Mouse (Mus musculus): Measurements from ENCODE around the gene Cox19. TPM values are rescaled to one million over a fixed set of nuclear protein-coding genes. Genes with fewer than 3 reads are reported as not detected.

The Cox19 gene
- 118 and 121 TPM in 2 replicates for polyA plus RNA-seq (2016; fragmentation: Nextera tagmentation; extraction: Ambion mirVana)

- peaks cover 11% of the 10 kb centered on the region for H3K27me3 ChIP-seq
- peak within 1 kb of the TSS; percentile 40; the same call in 1 of the 2 replicates for H3K9ac ChIP-seq (replicated peaks)
- peak within 1 kb of the TSS; percentile 15; the same call in 1 of the 2 replicates for H3K4me3 ChIP-seq (replicated peaks)
- 48% methylated on average over 5 of the region's 5 CpGs for WGBS
- H3K9me3 ChIP-seq, result no peaks in the 10 kb centered on the region
- H3K4me2 ChIP-seq, result peak within 1 kb of the TSS; percentile 32
- H3K4me1 ChIP-seq (replicated peaks), result peaks cover 25% of the 10 kb centered on the region
- H3K36me3 ChIP-seq, result no peaks in the 10 kb centered on the region
- peak within 1 kb of the TSS; percentile 41; the same call in 1 of the 2 replicates for H3K27ac ChIP-seq
- ATAC-seq (ENCODE audit: insufficient number of reproducible peaks, insufficient read depth, low FRiP score, low TSS enrichment, low read depth), result no peak
These were observed at the start of gene Cox19 for GRCm38 (mm10) chr5:139351134-139351533. TSS of gene Cox19 (minus strand) at chr5:139351418.

- no peaks in the 10 kb centered on the region for H3K9me3 ChIP-seq
- no peak overlapping the region for H3K4me3 ChIP-seq (replicated peaks)
- H3K27me3 ChIP-seq, result no peaks in the 10 kb centered on the region
- no peak overlapping the region for H3K27ac ChIP-seq
- no peak for ATAC-seq (ENCODE audit: insufficient number of reproducible peaks, insufficient read depth, low FRiP score, low TSS enrichment, low read depth)
- no peak overlapping the region for H3K9ac ChIP-seq (replicated peaks)
- WGBS, result 94% methylated on average over 14 of the region's 14 CpGs
- no peak overlapping the region for H3K4me2 ChIP-seq
- no peaks in the 10 kb centered on the region for H3K36me3 ChIP-seq
- peaks cover 7% of the 10 kb centered on the region for H3K4me1 ChIP-seq (replicated peaks)
These were observed 48.8 kb upstream of the Cox19 start for GRCm38 (mm10) chr5:139399991-139400390.

- no peak for ATAC-seq (ENCODE audit: insufficient number of reproducible peaks, insufficient read depth, low FRiP score, low TSS enrichment, low read depth)
- no peak overlapping the region for H3K4me3 ChIP-seq (replicated peaks)
- H3K4me2 ChIP-seq, result no peak overlapping the region
- no peaks in the 10 kb centered on the region for H3K9me3 ChIP-seq
- 77% methylated on average over 5 of the region's 5 CpGs for WGBS
- peak overlapping the region; percentile 13; the same call in 1 of the 2 replicates for H3K27ac ChIP-seq
- peaks cover 15% of the 10 kb centered on the region for H3K4me1 ChIP-seq (replicated peaks)
- H3K9ac ChIP-seq (replicated peaks), result no peak overlapping the region
- no peaks in the 10 kb centered on the region for H3K27me3 ChIP-seq
- no peaks in the 10 kb centered on the region for H3K36me3 ChIP-seq
These were observed 47.6 kb upstream of the Cox19 start for GRCm38 (mm10) chr5:139398786-139399185.

- H3K9ac ChIP-seq (replicated peaks), result no peak overlapping the region
- H3K4me3 ChIP-seq (replicated peaks), result no peak overlapping the region
- no peaks in the 10 kb centered on the region for H3K27me3 ChIP-seq
- 0 out of 2 replicates have a peak, but pooled peaks have one; percentile 40 for ATAC-seq (ENCODE audit: insufficient number of reproducible peaks, insufficient read depth, low FRiP score, low TSS enrichment, low read depth)
- H3K27ac ChIP-seq, result no peak overlapping the region
- WGBS, result 40% methylated on average over 5 of the region's 5 CpGs
- 0 out of 2 replicates have a peak, but pooled peaks cover 2% of the 10 kb centered on the region for H3K36me3 ChIP-seq
- H3K4me1 ChIP-seq (replicated peaks), result peaks cover 15% of the 10 kb centered on the region
- no peaks in the 10 kb centered on the region for H3K9me3 ChIP-seq
- H3K4me2 ChIP-seq, result no peak overlapping the region
These were observed 46.9 kb upstream of the Cox19 start for GRCm38 (mm10) chr5:139397959-139398753.

GRCm38 (mm10) chr5:139397359-139397916 lies 46.2 kb upstream of the Cox19 start:
- Histone ChIP-seq H3K27me3 (no peaks in the 10 kb centered on the region), H3K4me3 (replicated peaks) (no peak overlapping the region), H3K4me2 (no peak overlapping the region), H3K36me3 (peaks cover 9% of the 10 kb centered on the region; the same call in 1 of the 2 replicates), H3K4me1 (replicated peaks) (peaks cover 15% of the 10 kb centered on the region), H3K27ac (no peak overlapping the region), H3K9ac (replicated peaks) (no peak overlapping the region), H3K9me3 (no peaks in the 10 kb centered on the region)
- no peak for ATAC-seq (ENCODE audit: insufficient number of reproducible peaks, insufficient read depth, low FRiP score, low TSS enrichment, low read depth)
- 92% methylated on average over 4 of the region's 4 CpGs for WGBS

- H3K27me3 ChIP-seq, result no peaks in the 10 kb centered on the region
- no peaks in the 10 kb centered on the region for H3K9me3 ChIP-seq
- H3K36me3 ChIP-seq, result peaks cover 9% of the 10 kb centered on the region; the same call in 1 of the 2 replicates
- WGBS, result 89% methylated on average over 4 of the region's 4 CpGs
- no peak overlapping the region for H3K27ac ChIP-seq
- H3K4me2 ChIP-seq, result no peak overlapping the region
- no peak for ATAC-seq (ENCODE audit: insufficient number of reproducible peaks, insufficient read depth, low FRiP score, low TSS enrichment, low read depth)
- peaks cover 23% of the 10 kb centered on the region for H3K4me1 ChIP-seq (replicated peaks)
- no peak overlapping the region for H3K9ac ChIP-seq (replicated peaks)
- no peak overlapping the region for H3K4me3 ChIP-seq (replicated peaks)
These were observed 44.3 kb upstream of the Cox19 start for GRCm38 (mm10) chr5:139395528-139395927.

- Histone ChIP-seq H3K9me3 (no peaks in the 10 kb centered on the region), H3K4me2 (no peak overlapping the region), H3K36me3 (peaks cover 9% of the 10 kb centered on the region; the same call in 1 of the 2 replicates), H3K4me1 (replicated peaks) (peaks cover 33% of the 10 kb centered on the region), H3K27ac (no peak overlapping the region), H3K9ac (replicated peaks) (no peak overlapping the region), H3K27me3 (no peaks in the 10 kb centered on the region), H3K4me3 (replicated peaks) (no peak overlapping the region)
- ATAC-seq (ENCODE audit: insufficient number of reproducible peaks, insufficient read depth, low FRiP score, low TSS enrichment, low read depth), result no peak
- WGBS, result 60% methylated on average over 7 of the region's 7 CpGs
These were observed 43.2 kb upstream of the Cox19 start for GRCm38 (mm10) chr5:139394399-139394798.

GRCm38 (mm10) chr5:139393197-139393588 lies 42.0 kb upstream of the Cox19 start:
- no peak overlapping the region for H3K4me2 ChIP-seq

GRCm38 (mm10) chr5:139392219-139393196 lies 41.3 kb upstream of the Cox19 start:
- Histone ChIP-seq H3K9me3 (no peaks in the 10 kb centered on the region), H3K4me1 (replicated peaks) (peaks cover 52% of the 10 kb centered on the region), H3K27me3 (no peaks in the 10 kb centered on the region), H3K36me3 (peaks cover 9% of the 10 kb centered on the region; the same call in 1 of the 2 replicates), H3K9ac (replicated peaks) (no peak overlapping the region), H3K4me3 (replicated peaks) (no peak overlapping the region), H3K4me2 (no peak overlapping the region), H3K27ac (0 out of 2 replicates have a peak overlapping the region, but pooled peaks have one; percentile 12)
- no peak for ATAC-seq (ENCODE audit: insufficient number of reproducible peaks, insufficient read depth, low FRiP score, low TSS enrichment, low read depth)
- 92% methylated on average over 37 of the region's 37 CpGs for WGBS

More at GRCm38 (mm10) chr5:139393197-139393588, 42.0 kb upstream of the Cox19 start:
- peaks cover 9% of the 10 kb centered on the region; the same call in 1 of the 2 replicates for H3K36me3 ChIP-seq
- no peak overlapping the region for H3K27ac ChIP-seq
- 88% methylated on average over 16 of the region's 16 CpGs for WGBS
- H3K4me1 ChIP-seq (replicated peaks), result peaks cover 45% of the 10 kb centered on the region
- no peaks in the 10 kb centered on the region for H3K9me3 ChIP-seq
- no peaks in the 10 kb centered on the region for H3K27me3 ChIP-seq
- no peak for ATAC-seq (ENCODE audit: insufficient number of reproducible peaks, insufficient read depth, low FRiP score, low TSS enrichment, low read depth)
- no peak overlapping the region for H3K4me3 ChIP-seq (replicated peaks)
- H3K9ac ChIP-seq (replicated peaks), result no peak overlapping the region

GRCm38 (mm10) chr5:139391309-139391990 lies 40.2 kb upstream of the Cox19 start:
- 0 out of 2 replicates have a peak overlapping the region, but pooled peaks have one; percentile 4 for H3K9ac ChIP-seq (replicated peaks)
- peaks cover 60% of the 10 kb centered on the region for H3K4me1 ChIP-seq (replicated peaks)
- H3K36me3 ChIP-seq, result peaks cover 9% of the 10 kb centered on the region; the same call in 1 of the 2 replicates
- H3K27ac ChIP-seq, result peak overlapping the region; percentile 53
- ATAC-seq (ENCODE audit: insufficient number of reproducible peaks, insufficient read depth, low FRiP score, low TSS enrichment, low read depth), result no peak
- H3K27me3 ChIP-seq, result no peaks in the 10 kb centered on the region
- H3K4me2 ChIP-seq, result 0 out of 2 replicates have a peak overlapping the region, but pooled peaks have one; percentile 2
- no peak overlapping the region for H3K4me3 ChIP-seq (replicated peaks)
- H3K9me3 ChIP-seq, result no peaks in the 10 kb centered on the region
- 81% methylated on average over 11 of the region's 11 CpGs for WGBS

All from limb, embryonic 12.5 days (tissue).